Mouse (Mus musculus) neutrophil, adult 83 days (primary cell): ENCODE data around the gene Zfp454. TPM values are rescaled to one million over a fixed set of nuclear protein-coding genes. Genes with fewer than 3 reads are reported as not detected.

ENCODE experiments used
- total RNA-seq, 2 experiments: library from RNA; stranded (reverse); gene quantifications; one replicate each; pipeline ENCODE4 v1.2.4; 2023

The Zfp454 gene
- total RNA-seq: not detected

GRCm38 (mm10) chr11:50887390-50888128 lies at the start of gene Zfp454:
Gene Zfp454, minus strand, starts transcription at chr11:50887651.

GRCm38 (mm10) chr11:50931451-50931866 lies 44.0 kb upstream of the Zfp454 start, which contains the start of gene Zfp354b:
Gene Zfp354b, minus strand, starts transcription at chr11:50931633.

GRCm38 (mm10) chr11:50915671-50916320 lies 28.3 kb upstream of the Zfp454 start, which contains the start of gene Zfp2:
Gene Zfp2, minus strand, starts transcription at chr11:50916165.

DNA sequence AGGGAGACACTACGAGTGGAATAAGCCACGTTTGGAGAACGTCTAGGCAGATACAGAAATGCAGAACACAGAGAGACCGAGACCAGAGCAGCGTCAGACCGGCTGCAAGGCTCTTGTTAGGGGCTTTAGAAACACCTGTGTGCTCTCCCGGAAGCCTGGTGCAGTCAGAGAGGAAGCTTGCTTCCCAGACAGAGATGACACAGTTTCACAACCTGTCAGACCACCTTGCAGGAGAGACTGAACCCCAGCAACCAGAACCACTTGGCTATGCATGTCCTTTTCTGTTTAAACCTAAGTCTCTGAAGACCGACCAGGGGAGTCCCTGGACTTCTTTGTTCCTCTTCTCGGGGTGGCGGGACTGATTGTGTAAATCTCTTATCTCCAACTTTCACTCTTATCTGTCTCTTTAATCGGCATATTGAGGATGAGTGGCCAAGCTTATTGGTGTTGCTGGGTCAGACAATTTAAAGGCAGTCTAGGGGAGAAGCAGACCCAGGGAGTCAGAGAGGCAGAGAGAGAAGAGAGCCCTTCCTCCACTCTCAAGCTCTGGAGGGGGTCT lies 37.2 kb downstream of the Zfp454 start, which contains the start of gene Grm6:
Gene Grm6 (plus strand): TSS at position 509 of the 559 bp plus-strand sequence.

GRCm38 (mm10) chr11:50841023-50841735 lies 46.3 kb downstream of the Zfp454 start, which contains the start of gene Zfp879:
Gene Zfp879, minus strand, starts transcription at chr11:50841552.

DNA sequence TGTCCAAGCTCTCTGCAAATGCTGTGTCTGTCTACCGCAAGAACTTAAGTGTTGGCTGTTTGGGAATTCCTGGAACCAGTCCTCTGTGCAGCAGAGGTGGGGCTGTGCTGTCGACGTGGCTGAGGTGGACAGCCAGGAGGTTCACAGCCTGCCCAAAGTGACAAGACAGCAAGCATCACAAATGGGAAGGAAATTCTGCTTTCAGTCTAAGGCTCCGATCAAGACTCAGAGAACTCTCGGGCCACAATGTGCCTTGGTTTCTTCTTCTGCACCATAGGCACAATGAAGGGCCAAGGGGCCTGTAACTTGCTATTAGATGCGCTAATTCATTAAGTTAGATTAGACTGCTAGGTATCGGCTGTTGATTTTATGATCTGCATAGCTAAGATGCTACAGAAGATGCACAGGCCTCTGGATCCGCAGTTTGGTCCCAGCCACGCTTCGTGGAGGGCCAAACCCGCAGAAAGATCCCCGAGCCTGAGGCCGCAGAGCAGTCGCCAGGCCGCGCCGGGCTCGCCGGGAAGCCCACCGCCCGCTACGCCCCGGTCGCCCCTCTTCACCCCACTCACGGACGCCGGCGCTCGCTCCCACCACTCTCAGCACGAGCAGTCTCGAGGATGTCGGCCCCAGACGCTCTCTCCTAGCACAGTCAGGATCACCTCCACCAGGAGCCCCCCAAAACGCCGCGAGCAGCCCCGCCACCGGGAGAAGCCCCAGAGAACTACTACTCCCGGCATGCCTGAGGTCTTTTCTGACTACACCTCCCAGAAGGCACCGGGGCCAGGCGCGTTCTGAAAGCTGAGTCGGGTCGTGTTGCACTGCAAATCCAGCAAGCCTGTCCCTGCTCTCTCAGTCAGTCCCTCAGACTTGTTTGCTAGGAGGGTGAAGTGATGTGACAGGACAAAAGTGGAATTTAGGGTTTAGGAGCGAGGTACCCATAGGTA lies 60.2 kb downstream of the Zfp454 start, which contains the start of gene Zfp354c:
Gene Zfp354c (minus strand): TSS at position 715 of the 944 bp plus-strand sequence.

Other genes with a start within 250 kb of the Zfp454 start
- gene Zfp354c, start 59.9 kb downstream of the Zfp454 start, total RNA-seq: under 1 TPM; 0.18 to 0.39 TPM
- not detected for gene Zfp879, start 46.1 kb downstream of the Zfp454 start, total RNA-seq
- gene Grm6, start 37.0 kb downstream of the Zfp454 start, total RNA-seq: under 1 TPM; 0.64 to 0.90 TPM
- under 1 TPM in 1 of 2 experiments, not detected in 1; 0.53 TPM for gene Zfp2, start 28.5 kb upstream of the Zfp454 start, total RNA-seq
- gene Zfp354b, start 44.0 kb upstream of the Zfp454 start, total RNA-seq: under 1 TPM in 1 of 2 experiments, not detected in 1; 0.22 TPM
- not detected for gene 4933414I15Rik, start 56.1 kb upstream of the Zfp454 start, total RNA-seq
- not detected for gene Prop1, start 66.1 kb upstream of the Zfp454 start, total RNA-seq
- not detected for gene Olfr1378, start 78.9 kb upstream of the Zfp454 start, total RNA-seq
- not detected for gene Olfr1377, start 94.3 kb upstream of the Zfp454 start, total RNA-seq
- not detected for gene Olfr51, start 115.9 kb upstream of the Zfp454 start, total RNA-seq
- not detected for gene Olfr54, start 126.6 kb upstream of the Zfp454 start, total RNA-seq
- not detected for gene Olfr1375, start 160.5 kb upstream of the Zfp454 start, total RNA-seq
- not detected for gene Zfp354a, start 171.6 kb upstream of the Zfp454 start, total RNA-seq